Mouse (Mus musculus) olfactory bulb, adult 2 months (tissue): Measurements from ENCODE around the gene Elfn2.

Experiments
- CTCF ChIP-seq: fragments of 200-500 bp; IDR thresholded peaks from 2 replicates; pipeline ENCODE4 v1.5.1; 2012; ENCODE audit warnings: low read depth, mild to moderate bottlenecking, low read length, moderate library complexity; ENCODE audit not compliant: insufficient read depth
- POLR2A ChIP-seq: fragments of 200-500 bp; IDR thresholded peaks from 2 replicates; pipeline ENCODE4 v1.6.1; 2012; ENCODE audit warnings: mild to moderate bottlenecking, low read depth, low read length, moderate library complexity; ENCODE audit not compliant: insufficient read depth

GRCm38 (mm10) chr15:78623426-78623825 lies 95.1 kb downstream of the Elfn2 start:
- TF ChIP-seq POLR2A = no peak
- TF ChIP-seq CTCF = peak; percentile 88
